Mouse (Mus musculus) neural tube, embryonic 11.5 days (tissue): ENCODE results near the gene Hlf. TPM values are rescaled to one million over a fixed set of nuclear protein-coding genes. Genes with fewer than 3 reads are reported as not detected.
A peak's percentile ranks its signal among the peaks of the same experiment; 100 is the strongest.

ENCODE experiments used
- ATAC-seq: fragments of 200-750 bp; cut with Nextera tagmentation; 2 replicates; pipeline ENCODE4 v1.8.0; 2017; ENCODE audit warnings: moderate number of reproducible peaks, mild to moderate bottlenecking, moderate TSS enrichment, moderate library complexity; ENCODE audit not compliant: insufficient read depth, low FRiP score, low TSS enrichment
- DNase-seq: peaks from one replicate; pipeline ENCODE4 v3.0.0-alpha.2; 2015; ENCODE audit warnings: low spot score
- H3K27ac ChIP-seq: fragments of 300-500 bp; sonication (generic); 2 replicates; pipeline ENCODE4 v1.5.1; 2014; ENCODE audit warnings: low read depth, mild to moderate bottlenecking, low read length
- H3K27me3 ChIP-seq: fragments of 300-500 bp; sonication (generic); 2 replicates; pipeline ENCODE4 v1.6.1; 2014; ENCODE audit warnings: mild to moderate bottlenecking, low read length, mixed read lengths; ENCODE audit not compliant: control insufficient read depth, insufficient read depth
- H3K36me3 ChIP-seq: fragments of 300-500 bp; sonication (generic); 2 replicates; pipeline ENCODE4 v1.6.1; 2014; ENCODE audit warnings: mild to moderate bottlenecking, low read length, moderate library complexity, mixed read lengths; ENCODE audit not compliant: control insufficient read depth, insufficient read depth
- H3K4me1 ChIP-seq: fragments of 300-500 bp; sonication (generic); 2 replicates; pipeline ENCODE4 v1.6.1; 2014; ENCODE audit warnings: low read length, mixed read lengths; ENCODE audit not compliant: control insufficient read depth, insufficient read depth
- H3K4me2 ChIP-seq: fragments of 300-500 bp; sonication (generic); 2 replicates; pipeline ENCODE4 v1.6.1; 2014; ENCODE audit warnings: low read depth, mild to moderate bottlenecking, moderate library complexity
- H3K4me3 ChIP-seq: fragments of 300-500 bp; sonication (generic); 2 replicates; pipeline ENCODE4 v1.5.1; 2014; ENCODE audit warnings: low read depth, low read length
- H3K9ac ChIP-seq: fragments of 300-500 bp; sonication (generic); 2 replicates; pipeline ENCODE4 v1.6.1; 2014; ENCODE audit warnings: mild to moderate bottlenecking, low read length
- H3K9me3 ChIP-seq: fragments of 300-500 bp; sonication (generic); 2 replicates; pipeline ENCODE4 v1.6.1; 2016; ENCODE audit warnings: low read length; ENCODE audit not compliant: control insufficient read depth
- WGBS: fragments of 180-500 bp; shearing (Covaris S2); extraction: QIAGEN DNeasy Blood & Tissue Kit; methylation state at CpG from one replicate; pipeline ENCODE4 v1.1.7; 2014; 5-methylcytosine and 5-hydroxymethylcytosine counted together
- polyA plus RNA-seq: library from polyadenylated mRNA; unstranded; fragments of >200 nt; fragmentation: Nextera tagmentation; extraction: Ambion mirVana; gene quantifications from 2 replicates; pipeline ENCODE4 v1.2.1, GENCODE M21; 2014

The Hlf gene
- polyA plus RNA-seq, 1 experiment from 2014 or later: 0.98 TPM

GRCm38 (mm10) chr11:90364865-90365264 is 25.8 kb downstream of the Hlf start:
- 49% methylated on average over 7 of the region's 7 CpGs for WGBS
- Histone ChIP-seq H3K27me3 (no peaks in the 10 kb centered on the region), H3K9ac (no peak overlapping the region), H3K36me3 (no peaks in the 10 kb centered on the region), H3K9me3 (no peaks in the 10 kb centered on the region), H3K4me1 (peaks cover 3% of the 10 kb centered on the region; the same call in 1 of the 2 replicates), H3K4me2 (no peak overlapping the region), H3K27ac (no peak overlapping the region), H3K4me3 (no peak overlapping the region)
- ATAC-seq (no peak), DNase-seq (no peak)

GRCm38 (mm10) chr11:90363821-90364497 is 26.7 kb downstream of the Hlf start:
- no peak for DNase-seq
- H3K27me3 ChIP-seq: no peaks in the 10 kb centered on the region
- no peaks in the 10 kb centered on the region for H3K9me3 ChIP-seq
- no peaks in the 10 kb centered on the region for H3K36me3 ChIP-seq
- H3K27ac ChIP-seq: no peak overlapping the region
- H3K4me2 ChIP-seq: no peak overlapping the region
- H3K4me3 ChIP-seq: no peak overlapping the region
- no peaks in the 10 kb centered on the region for H3K4me1 ChIP-seq
- ATAC-seq: no peak
- H3K9ac ChIP-seq: no peak overlapping the region
- 87% methylated on average over 10 of the region's 10 CpGs for WGBS

- Histone ChIP-seq H3K9me3 (no peaks in the 10 kb centered on the region), H3K4me3 (no peak overlapping the region), H3K27me3 (no peaks in the 10 kb centered on the region), H3K4me1 (no peaks in the 10 kb centered on the region), H3K4me2 (no peak overlapping the region), H3K9ac (no peak overlapping the region), H3K27ac (no peak overlapping the region), H3K36me3 (no peaks in the 10 kb centered on the region)
- whole genome bisulfite sequencing: 41% methylated on average over 3 of the region's 3 CpGs
- DNase-seq (peak; percentile 29), ATAC-seq (no peak)
Observed at GRCm38 (mm10) chr11:90363406-90363805, 27.3 kb downstream of the Hlf start.

- Histone ChIP-seq H3K9ac (no peak overlapping the region), H3K27me3 (no peaks in the 10 kb centered on the region), H3K9me3 (no peaks in the 10 kb centered on the region), H3K4me3 (no peak overlapping the region), H3K36me3 (no peaks in the 10 kb centered on the region), H3K27ac (no peak overlapping the region), H3K4me1 (peaks cover 6% of the 10 kb centered on the region), H3K4me2 (no peak overlapping the region)
- WGBS: 91% methylated on average over 5 of the region's 5 CpGs
- DNase-seq: no peak
- no peak for ATAC-seq
Observed at GRCm38 (mm10) chr11:90360536-90360935, 30.2 kb downstream of the Hlf start.

GRCm38 (mm10) chr11:90358063-90358462 is 32.6 kb downstream of the Hlf start:
- DNase-seq (no peak), ATAC-seq (no peak)
- Histone ChIP-seq H3K9me3 (no peaks in the 10 kb centered on the region), H3K27me3 (no peaks in the 10 kb centered on the region), H3K9ac (no peak overlapping the region), H3K4me2 (no peak overlapping the region), H3K4me1 (peaks cover 6% of the 10 kb centered on the region), H3K27ac (no peak overlapping the region), H3K4me3 (no peak overlapping the region), H3K36me3 (no peaks in the 10 kb centered on the region)
- 84% methylated on average over 8 of the region's 8 CpGs for WGBS

- DNase-seq (no peak), ATAC-seq (no peak)
- H3K9ac ChIP-seq: no peak overlapping the region
- H3K4me3 ChIP-seq: no peak overlapping the region
- H3K4me1 ChIP-seq: peaks cover 6% of the 10 kb centered on the region
- no peak overlapping the region for H3K27ac ChIP-seq
- H3K36me3 ChIP-seq: no peaks in the 10 kb centered on the region
- H3K9me3 ChIP-seq: no peaks in the 10 kb centered on the region
- WGBS: 92% methylated on average over 7 of the region's 7 CpGs
- no peaks in the 10 kb centered on the region for H3K27me3 ChIP-seq
- no peak overlapping the region for H3K4me2 ChIP-seq
Observed at GRCm38 (mm10) chr11:90357371-90357770, 33.3 kb downstream of the Hlf start.

- Histone ChIP-seq H3K9ac (no peak overlapping the region), H3K27ac (no peak overlapping the region), H3K27me3 (no peaks in the 10 kb centered on the region), H3K4me3 (no peak overlapping the region), H3K4me2 (no peak overlapping the region), H3K36me3 (no peaks in the 10 kb centered on the region), H3K9me3 (no peaks in the 10 kb centered on the region), H3K4me1 (peaks cover 6% of the 10 kb centered on the region)
- 14% methylated on average over 9 of the region's 9 CpGs for WGBS
- DNase-seq (no peak), ATAC-seq (no peak)
Observed at GRCm38 (mm10) chr11:90356495-90357304, 34.0 kb downstream of the Hlf start.

- no peak for ATAC-seq
- H3K27me3 ChIP-seq: no peaks in the 10 kb centered on the region
- H3K9me3 ChIP-seq: no peaks in the 10 kb centered on the region
- no peak overlapping the region for H3K9ac ChIP-seq
- no peak overlapping the region for H3K27ac ChIP-seq
- no peak for DNase-seq
- no peak overlapping the region for H3K4me3 ChIP-seq
- no peak overlapping the region for H3K4me2 ChIP-seq
- H3K36me3 ChIP-seq: no peaks in the 10 kb centered on the region
- 17% methylated on average over 3 of the region's 3 CpGs for WGBS
- H3K4me1 ChIP-seq: peaks cover 6% of the 10 kb centered on the region
Observed at GRCm38 (mm10) chr11:90356036-90356435, 34.7 kb downstream of the Hlf start.

GRCm38 (mm10) chr11:90355270-90355681 is 35.4 kb downstream of the Hlf start:
- Histone ChIP-seq H3K36me3 (no peaks in the 10 kb centered on the region), H3K27ac (no peak overlapping the region), H3K4me2 (no peak overlapping the region), H3K27me3 (no peaks in the 10 kb centered on the region), H3K9ac (no peak overlapping the region), H3K4me1 (peaks cover 6% of the 10 kb centered on the region), H3K9me3 (no peaks in the 10 kb centered on the region), H3K4me3 (no peak overlapping the region)
- ATAC-seq (no peak), DNase-seq (no peak)
- WGBS: 41% methylated on average over 7 of the region's 7 CpGs
